Mouse (Mus musculus) liver, adult 2 months (tissue): Measurements from ENCODE around the gene Tm6sf2. TPM values are rescaled to one million over a fixed set of nuclear protein-coding genes. Genes with fewer than 3 reads are reported as not detected.
A peak's percentile ranks its signal among the peaks of the same experiment; 100 is the strongest.

Experiments
- DNase-seq: peaks from one replicate; pipeline ENCODE4 v3.0.0-alpha.2; 2011; ENCODE audit warnings: low read depth, low spot score; ENCODE audit errors: extremely low read depth
- H3K27ac ChIP-seq: fragments of 200-500 bp; replicated peaks from 2 replicates; pipeline ENCODE4 v1.5.1; 2012; ENCODE audit warnings: low read depth, mild to moderate bottlenecking, control low read depth, inconsistent platforms, low read length; ENCODE audit not compliant: insufficient read depth
- H3K27me3 ChIP-seq: fragments of 200-500 bp; 2 replicates; pipeline ENCODE4 v1.6.1; 2012; ENCODE audit warnings: mild to moderate bottlenecking, moderate library complexity, low read length, inconsistent platforms; ENCODE audit not compliant: control insufficient read depth, insufficient read depth
- H3K36me3 ChIP-seq: fragments of 200-500 bp; 2 replicates; pipeline ENCODE4 v1.6.1; 2012; ENCODE audit warnings: low read length, inconsistent platforms; ENCODE audit not compliant: control insufficient read depth, insufficient read depth
- H3K4me1 ChIP-seq: fragments of 200-500 bp; 2 replicates; pipeline ENCODE4 v1.6.1; 2011; ENCODE audit warnings: low read length; ENCODE audit not compliant: control insufficient read depth, insufficient read depth
- H3K4me3 ChIP-seq: fragments of 200-500 bp; 2 replicates; pipeline ENCODE4 v1.5.1; 2011; ENCODE audit warnings: low read depth, mild to moderate bottlenecking, control low read depth, low read length, moderate library complexity; ENCODE audit not compliant: insufficient read depth
- H3K79me2 ChIP-seq: fragments of 200-500 bp; 2 replicates; pipeline ENCODE4 v1.6.1; 2012; ENCODE audit warnings: inconsistent platforms, mild to moderate bottlenecking, low read length, moderate library complexity; ENCODE audit not compliant: control insufficient read depth, insufficient read depth
- H3K9ac ChIP-seq: fragments of 200-500 bp; 2 replicates; pipeline ENCODE4 v1.6.1; 2012; ENCODE audit warnings: low read depth, mild to moderate bottlenecking, control low read depth, inconsistent platforms, low read length
- CTCF ChIP-seq: fragments of 200-500 bp; IDR thresholded peaks from 2 replicates; pipeline ENCODE4 v1.5.1; 2011; ENCODE audit warnings: low read depth, low read length, control low read depth
- POLR2A ChIP-seq: fragments of 200-500 bp; IDR thresholded peaks from 2 replicates; pipeline ENCODE4 v1.6.1; 2011; ENCODE audit warnings: low read length, control low read depth; ENCODE audit not compliant: insufficient read depth; ENCODE audit errors: extremely low read depth
- WGBS: fragments of 180-500 bp; shearing (Covaris S2); methylation state at CpG from one replicate; pipeline ENCODE4 v1.1.7; 2018; 5-methylcytosine and 5-hydroxymethylcytosine counted together
- polyA plus RNA-seq: library from polyadenylated mRNA; depleted of rRNA; stranded (reverse); fragments of >200 nt; gene quantifications from 2 replicates; pipeline ENCODE4 v1.2.3, GENCODE M21; 2012
- total RNA-seq: library from RNA; depleted of rRNA; stranded (reverse); fragments of >200 nt; gene quantifications from 2 replicates; pipeline ENCODE4 v1.2.3, GENCODE M21; 2014

Tm6sf2 gene
- total and polyA plus RNA-seq, 2 experiments: 43.8 to 152 TPM

DNA sequence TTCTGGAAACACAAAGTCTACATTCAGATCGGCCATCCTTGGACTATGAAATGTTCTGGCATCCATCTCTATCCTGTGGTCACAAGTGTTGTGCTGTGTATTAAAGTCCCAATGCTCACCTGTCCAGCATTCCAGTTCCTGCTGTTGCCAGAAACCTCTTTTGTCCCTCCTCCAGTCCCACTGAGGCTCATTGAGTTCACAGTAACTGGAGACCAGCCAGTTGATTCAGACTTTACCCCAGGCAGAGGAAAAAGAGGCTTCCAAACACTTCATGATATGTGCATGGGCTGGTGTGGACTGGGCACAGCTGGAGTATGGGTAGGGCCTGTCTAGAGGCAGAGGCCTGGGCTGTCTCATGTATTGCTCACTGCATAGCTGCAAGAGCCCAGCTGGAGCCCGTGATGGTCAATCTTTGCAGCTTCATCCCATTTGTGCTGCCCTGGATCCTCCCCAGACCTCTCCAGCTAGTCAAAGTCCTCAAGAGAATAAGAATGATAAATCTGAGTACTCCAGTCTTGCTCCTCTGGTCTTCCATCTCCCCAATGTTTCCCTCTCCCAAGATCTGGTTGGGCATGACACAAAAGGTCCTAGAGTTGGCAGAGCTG lies 786 bp upstream of the Tm6sf2 start:
- no peaks in the 10 kb centered on the region for H3K27me3 ChIP-seq
- peak overlapping the region; percentile 89 for H3K27ac ChIP-seq
- no peaks in the 10 kb centered on the region for H3K79me2 ChIP-seq
- H3K4me1 ChIP-seq: peaks cover 15% of the 10 kb centered on the region
- no peak overlapping the region for H3K4me3 ChIP-seq
- peak overlapping the region; percentile 16 for H3K9ac ChIP-seq
- peaks cover 3% of the 10 kb centered on the region; the same call in 1 of the 2 replicates for H3K36me3 ChIP-seq
- DNase-seq: peak; percentile 97
- 16% methylated on average over 2 of the region's 2 CpGs for whole genome bisulfite sequencing
- TF ChIP-seq POLR2A (no peak), CTCF (no peak)

DNA sequence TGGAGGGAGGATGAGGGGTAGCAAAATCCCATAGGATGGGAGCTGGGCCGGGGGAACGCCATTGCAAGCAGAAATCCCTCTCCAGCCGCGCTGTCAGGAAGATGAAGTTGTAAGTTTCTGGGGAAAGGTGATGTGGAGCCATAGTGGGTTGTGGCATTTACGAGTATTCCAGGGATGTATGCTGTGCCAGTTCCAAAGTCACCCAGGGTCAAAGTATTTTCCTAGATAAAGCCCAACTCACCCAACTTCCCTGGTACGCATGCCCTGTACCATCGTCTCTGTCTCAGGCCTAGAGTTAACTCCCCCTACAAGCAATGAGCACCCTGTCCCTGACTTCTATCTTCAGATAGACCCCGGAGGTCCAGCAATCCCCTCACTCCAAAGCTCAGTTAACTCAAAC lies 396 bp downstream of the Tm6sf2 start:
- Histone ChIP-seq H3K27me3 (no peaks in the 10 kb centered on the region), H3K4me1 (peaks cover 15% of the 10 kb centered on the region), H3K9ac (peak overlapping the region; percentile 83), H3K79me2 (no peaks in the 10 kb centered on the region), H3K4me3 (peak overlapping the region; percentile 60), H3K36me3 (no peaks in the 10 kb centered on the region; the same call in 1 of the 2 replicates), H3K27ac (peak overlapping the region; percentile 98)
- 18% methylated on average over 8 of the region's 8 CpGs for WGBS
- peak; percentile 85 for DNase-seq
- TF ChIP-seq POLR2A (no peak), CTCF (no peak)

DNA sequence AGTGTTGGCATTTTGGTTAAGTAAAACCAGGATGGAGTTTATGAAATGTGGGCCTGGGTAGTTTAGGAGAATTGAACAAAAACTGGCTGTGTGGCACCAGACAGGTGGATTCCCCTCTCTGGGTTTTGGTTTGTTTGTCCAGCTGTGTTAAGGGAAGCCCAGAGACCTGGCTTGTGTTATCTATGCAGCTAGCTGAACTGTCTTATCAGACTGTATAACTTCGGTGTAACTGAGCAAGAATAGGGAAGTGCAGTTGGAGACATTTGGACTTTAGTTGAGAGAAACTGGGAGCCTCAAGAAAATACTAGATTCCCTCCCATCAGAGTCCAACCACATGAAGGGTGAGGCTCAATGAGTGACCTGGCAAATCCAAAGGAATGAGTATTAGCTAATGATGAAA lies 958 bp downstream of the Tm6sf2 start:
- DNase-seq: no peak
- TF ChIP-seq POLR2A (no peak), CTCF (no peak)
- peaks cover 2% of the 10 kb centered on the region; the same call in 1 of the 2 replicates for H3K36me3 ChIP-seq
- H3K4me1 ChIP-seq: peaks cover 15% of the 10 kb centered on the region
- H3K79me2 ChIP-seq: no peaks in the 10 kb centered on the region
- no peak overlapping the region for H3K4me3 ChIP-seq
- H3K27ac ChIP-seq: peak overlapping the region; percentile 98
- H3K9ac ChIP-seq: peak overlapping the region; percentile 35; the same call in 1 of the 2 replicates
- WGBS: 11% methylated on average over 1 of the region's 1 CpGs
- H3K27me3 ChIP-seq: no peaks in the 10 kb centered on the region

DNA sequence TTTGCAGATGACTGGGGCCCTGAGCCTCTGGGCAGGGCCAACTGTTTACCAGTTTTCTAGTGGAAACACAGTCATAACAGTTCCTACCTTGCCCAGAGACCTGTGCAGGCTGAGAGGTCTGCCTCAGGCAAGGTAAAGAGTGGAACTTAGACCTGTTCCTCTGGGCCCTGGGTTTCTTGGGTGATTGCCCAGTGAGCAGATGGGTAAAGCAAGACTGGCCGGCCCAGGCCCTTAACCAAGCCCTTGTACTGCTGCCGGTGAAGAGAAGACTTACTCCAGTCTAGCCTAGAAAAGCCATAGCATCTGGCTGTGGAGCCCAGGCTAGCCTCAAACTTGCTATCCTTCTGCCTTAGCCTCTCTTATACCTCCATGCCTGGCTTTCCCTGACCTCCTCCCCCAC lies 9.3 kb downstream of the Tm6sf2 start:
- Histone ChIP-seq H3K4me3 (no peak overlapping the region), H3K27me3 (no peaks in the 10 kb centered on the region), H3K27ac (no peak overlapping the region), H3K9ac (no peak overlapping the region), H3K79me2 (no peaks in the 10 kb centered on the region), H3K36me3 (peaks cover 2% of the 10 kb centered on the region; the same call in 1 of the 2 replicates), H3K4me1 (no peaks in the 10 kb centered on the region; the same call in none of the 2 replicates)
- DNase-seq: no peak
- 93% methylated on average over 2 of the region's 2 CpGs for WGBS
- TF ChIP-seq POLR2A (no peak), CTCF (no peak)

DNA sequence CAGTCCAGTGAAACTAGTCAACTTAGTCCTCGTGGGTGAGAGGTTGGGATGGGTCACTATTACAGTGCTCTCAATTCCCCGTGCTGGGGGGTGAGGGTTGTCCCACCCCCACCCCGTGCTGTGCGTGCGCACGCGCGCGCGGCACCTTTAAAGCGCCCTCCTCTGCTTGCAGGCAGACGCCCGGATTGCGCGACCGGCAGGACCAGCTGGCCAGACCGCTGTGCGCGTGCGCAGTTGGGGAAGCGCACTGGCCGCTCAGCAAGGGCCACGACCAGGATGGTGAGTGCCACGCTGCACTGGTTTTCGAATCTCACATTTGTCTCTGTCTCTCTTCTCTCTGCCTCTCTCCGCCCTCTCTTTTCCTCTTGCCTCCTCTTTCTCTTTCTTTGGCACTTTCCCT lies 10.6 kb downstream of the Tm6sf2 start, which contains the start of gene Hapln4:
Hapln4 (plus strand) TSS at position 173 of the 400 bp plus-strand sequence.
- H3K36me3 ChIP-seq: peaks cover under 1% of the 10 kb centered on the region; the same call in 1 of the 2 replicates
- peak within 1 kb of the TSS; percentile 60 for H3K4me3 ChIP-seq
- no peaks in the 10 kb centered on the region for H3K79me2 ChIP-seq
- peak; percentile 74 for DNase-seq
- H3K27ac ChIP-seq: no peak within 1 kb of the TSS
- H3K4me1 ChIP-seq: no peaks in the 10 kb centered on the region; the same call in none of the 2 replicates
- peak within 1 kb of the TSS; percentile 63 for H3K9ac ChIP-seq
- peaks cover 6% of the 10 kb centered on the region for H3K27me3 ChIP-seq
- 2% methylated on average over 26 of the region's 26 CpGs for WGBS
- 0 out of 2 replicates have a peak, but pooled peaks have one; percentile 4 for TF ChIP-seq CTCF
- no peak for TF ChIP-seq POLR2A
